Mouse (Mus musculus): Measurements from ENCODE around the gene Rabl2. TPM values are rescaled to one million over a fixed set of nuclear protein-coding genes. Genes with fewer than 3 reads are reported as not detected.

The Rabl2 gene
- polyA plus RNA-seq (2015; fragmentation: Nextera tagmentation; extraction: Ambion mirVana) = 16.4 and 19.0 TPM in 2 replicates

DNA sequence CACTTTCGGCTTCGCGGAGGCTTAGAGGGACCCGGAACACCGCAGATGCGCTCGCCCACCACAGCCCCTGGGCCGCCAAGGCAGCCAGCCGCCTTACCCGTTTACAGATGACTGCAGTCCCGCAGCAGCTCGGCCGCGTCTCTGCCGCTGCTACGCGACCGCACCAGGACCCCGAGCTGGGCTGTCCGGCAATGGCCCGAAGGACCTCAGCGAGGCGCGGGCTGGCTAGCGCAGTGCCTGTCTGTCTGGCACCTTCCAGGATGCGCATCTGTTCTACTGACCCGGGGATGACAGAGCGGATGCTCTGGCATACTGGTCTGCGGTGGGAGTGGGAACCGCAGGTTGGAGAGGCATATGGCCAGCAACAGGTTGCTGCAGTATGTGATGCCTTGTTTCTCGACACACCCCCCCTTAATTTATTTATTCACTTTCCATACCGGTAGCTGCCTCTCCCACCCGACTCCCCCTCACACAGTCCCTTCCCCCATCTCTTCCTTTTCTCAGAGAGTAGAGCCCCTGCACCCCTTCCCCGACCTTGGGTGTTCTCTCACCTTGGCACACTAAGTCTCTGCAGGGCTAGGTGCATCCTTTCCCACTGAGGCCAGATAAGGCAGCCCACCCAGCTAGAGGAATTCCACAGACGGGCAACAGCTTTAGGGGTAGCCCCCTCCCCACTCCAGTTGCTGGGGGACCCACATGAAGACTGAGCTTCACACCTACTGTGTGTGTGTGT is at the start of gene Rabl2:
TSS of gene Rabl2 (minus strand) at position 201 of the 733 bp plus-strand sequence.

DNA sequence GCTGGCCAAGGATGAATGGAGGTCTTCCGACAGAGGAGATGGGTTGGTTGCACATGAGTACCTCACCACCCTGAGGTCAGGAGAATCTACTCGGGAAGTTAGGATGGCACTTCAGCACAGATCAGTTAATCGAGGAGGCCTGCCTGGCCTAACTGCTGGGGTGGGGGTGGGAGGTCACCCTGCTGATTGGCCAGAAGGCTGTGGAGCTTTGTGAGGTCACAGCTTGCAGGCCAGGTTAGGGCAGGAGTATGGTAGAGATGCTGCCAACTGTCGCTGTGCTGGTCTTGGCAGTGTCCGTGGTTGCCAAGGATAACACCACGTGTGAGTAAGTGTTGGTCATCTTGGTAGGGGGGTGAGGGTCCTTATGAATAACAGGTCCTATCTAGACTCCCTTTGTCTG is 23.6 kb downstream of the Rabl2 start, which contains the start of gene Acr:
TSS of gene Acr (plus strand) at position 213 of the 400 bp plus-strand sequence.

Other genes with a start within 250 kb of the Rabl2 start
- 43.3 and 44.4 TPM in 2 replicates for gene Lmf2, start 236.3 kb downstream of the Rabl2 start, polyA plus RNA-seq (2015; fragmentation: Nextera tagmentation; extraction: Ambion mirVana)
- 87.6 and 102 TPM in 2 replicates for gene Ncaph2, start 236.2 kb downstream of the Rabl2 start, polyA plus RNA-seq (2015; fragmentation: Nextera tagmentation; extraction: Ambion mirVana)
- gene Sco2, start 218.1 kb downstream of the Rabl2 start, polyA plus RNA-seq (2015; fragmentation: Nextera tagmentation; extraction: Ambion mirVana) = 5.2 and 7.6 TPM in 2 replicates
- gene Tymp, start 214.9 kb downstream of the Rabl2 start, polyA plus RNA-seq (2015; fragmentation: Nextera tagmentation; extraction: Ambion mirVana) = 1.5 and 1.9 TPM in 2 replicates
- 0.17 and 0.23 TPM in 2 replicates for gene Odf3b, start 212.6 kb downstream of the Rabl2 start, polyA plus RNA-seq (2015; fragmentation: Nextera tagmentation; extraction: Ambion mirVana)
- gene Klhdc7b, start 207.0 kb downstream of the Rabl2 start, polyA plus RNA-seq (2015; fragmentation: Nextera tagmentation; extraction: Ambion mirVana) = not detected in 2 replicates
- gene Syce3, start 181.4 kb downstream of the Rabl2 start, polyA plus RNA-seq (2015; fragmentation: Nextera tagmentation; extraction: Ambion mirVana) = not detected in 2 replicates
- 0.67 and 0.69 TPM in 2 replicates for gene Cpt1b, start 166.1 kb downstream of the Rabl2 start, polyA plus RNA-seq (2015; fragmentation: Nextera tagmentation; extraction: Ambion mirVana)
- gene C730034F03Rik, start 162.3 kb downstream of the Rabl2 start, polyA plus RNA-seq (2015; fragmentation: Nextera tagmentation; extraction: Ambion mirVana) = 2.0 and 2.6 TPM in 2 replicates
- gene Gm44502, start 162.2 kb downstream of the Rabl2 start, polyA plus RNA-seq (2015; fragmentation: Nextera tagmentation; extraction: Ambion mirVana) = 0.19 TPM in 1 of 2 replicates, not detected in the other
- gene Chkb, start 162.0 kb downstream of the Rabl2 start, polyA plus RNA-seq (2015; fragmentation: Nextera tagmentation; extraction: Ambion mirVana) = 35.8 and 36.2 TPM in 2 replicates
- gene Mapk8ip2, start 138.0 kb downstream of the Rabl2 start, polyA plus RNA-seq (2015; fragmentation: Nextera tagmentation; extraction: Ambion mirVana) = 0.63 and 1.0 TPM in 2 replicates
- gene Arsa, start 114.5 kb downstream of the Rabl2 start, polyA plus RNA-seq (2015; fragmentation: Nextera tagmentation; extraction: Ambion mirVana) = 22.7 and 25.5 TPM in 2 replicates
- gene Shank3, start 92.3 kb downstream of the Rabl2 start, polyA plus RNA-seq (2015; fragmentation: Nextera tagmentation; extraction: Ambion mirVana) = 0.55 and 0.70 TPM in 2 replicates
- 0.10 and 0.11 TPM in 2 replicates for gene Acr, start 23.6 kb downstream of the Rabl2 start, polyA plus RNA-seq (2015; fragmentation: Nextera tagmentation; extraction: Ambion mirVana)
- gene Syt10, start 249.9 kb upstream of the Rabl2 start, polyA plus RNA-seq (2015; fragmentation: Nextera tagmentation; extraction: Ambion mirVana) = not detected in 2 replicates

Data from urinary bladder, postnatal 0 days (tissue).